Mouse (Mus musculus) embryo, embryonic 11.5 days (tissue): ENCODE results near the gene Pacsin2.
"Not testable (repeated sequence)": the region's sequence is repeated elsewhere in the genome, so short reads cannot be mapped to it uniquely, and the experiment has no call there.

Source experiments
- DNase-seq: peaks from one replicate; pipeline ENCODE4 v3.0.0-alpha.2; 2012; ENCODE audit warnings: low read depth, low spot score

Pacsin2 gene

DNA sequence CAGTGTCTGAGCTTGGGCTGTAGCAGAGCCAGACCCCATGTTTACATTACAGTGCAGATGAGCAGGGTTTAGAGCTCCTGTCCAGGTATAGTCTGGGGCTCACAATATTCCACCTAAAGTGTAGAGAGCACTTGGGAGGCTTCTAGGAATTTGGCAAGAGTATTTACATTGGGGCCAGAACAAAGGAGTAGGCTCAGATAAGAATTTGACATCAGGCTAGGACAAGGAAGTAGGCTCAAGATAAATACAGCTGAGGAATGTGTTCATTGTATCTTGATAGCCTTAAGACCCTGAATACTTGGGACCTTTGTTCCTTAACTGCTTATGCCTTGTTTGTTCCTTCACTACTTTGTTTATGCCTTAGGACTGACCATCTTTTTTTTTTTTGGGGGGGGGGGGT is 90.3 kb downstream of the Pacsin2 start:
- DNase-seq = no peak

DNA sequence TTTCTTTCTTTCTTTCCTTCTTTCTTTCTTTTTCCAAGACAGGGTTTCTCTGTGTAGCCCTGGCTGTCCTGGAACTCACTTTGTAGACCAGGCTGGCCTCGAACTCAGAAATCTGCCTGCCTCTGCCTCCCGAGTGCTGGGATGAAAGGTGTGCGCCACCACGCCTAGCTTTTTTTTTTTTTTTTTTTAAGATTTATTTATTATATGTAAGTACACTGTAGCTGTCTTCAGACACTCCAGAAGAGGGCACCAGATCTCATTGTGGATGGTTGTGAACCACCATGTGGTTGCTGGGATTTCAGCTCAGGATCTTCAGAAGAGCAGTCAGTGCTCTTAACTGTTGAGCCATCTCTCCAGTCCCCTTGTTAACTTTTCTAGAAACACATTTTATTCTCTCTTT is 95.7 kb downstream of the Pacsin2 start:
- not testable (repeated sequence) for DNase-seq

DNA sequence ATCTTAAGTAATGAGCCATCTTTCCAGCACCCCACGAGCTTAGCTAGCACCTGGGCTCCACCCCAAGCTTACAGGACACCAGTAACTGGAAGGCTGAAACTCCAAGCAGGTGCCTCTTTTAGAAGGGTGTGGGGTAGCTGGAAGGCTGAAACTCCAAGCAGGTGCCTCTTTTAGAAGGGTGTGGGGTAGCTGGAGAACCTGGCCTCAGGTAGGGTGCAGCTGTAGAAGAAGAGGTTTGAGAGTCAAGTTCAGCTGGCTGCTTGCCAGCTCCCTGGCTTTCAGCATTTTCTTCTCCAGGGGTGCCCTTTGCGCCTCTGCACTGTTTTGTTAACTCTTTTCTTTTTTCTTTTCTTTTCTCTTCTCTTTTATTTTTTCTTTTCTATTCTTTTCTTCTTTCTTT is 96.1 kb downstream of the Pacsin2 start:
- DNase-seq = no peak

DNA sequence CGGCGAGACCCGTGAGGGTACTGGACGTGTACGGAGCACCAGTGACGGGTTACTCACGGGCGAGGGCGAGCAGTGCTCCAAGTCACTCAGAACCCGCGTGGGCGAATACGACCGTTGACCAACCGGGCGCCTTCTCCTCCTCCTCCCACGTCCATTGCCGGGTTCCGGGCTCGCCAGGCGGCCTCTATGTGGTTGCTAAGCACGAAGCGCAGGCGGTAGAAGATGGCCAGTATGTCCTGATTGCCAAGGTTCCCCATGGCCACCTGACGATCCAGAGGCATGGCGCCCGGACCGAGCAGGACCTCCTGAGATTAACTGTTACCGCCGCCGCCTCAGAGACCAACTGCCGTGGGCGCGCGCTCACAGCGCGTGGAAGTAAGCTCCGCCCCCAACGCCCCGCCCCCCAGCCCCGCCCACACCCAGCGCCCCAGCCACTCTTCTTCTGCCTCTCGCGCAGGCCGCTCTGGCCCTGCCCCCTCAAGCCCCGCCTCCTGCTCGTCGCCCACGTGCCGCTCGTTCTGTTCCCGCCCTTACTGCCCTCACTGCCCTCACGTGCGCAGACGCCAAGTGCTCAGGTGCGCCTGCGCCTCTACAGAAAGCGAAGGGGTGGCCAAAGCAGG is 97.4 kb downstream of the Pacsin2 start:
- peak; percentile 49 for DNase-seq

DNA sequence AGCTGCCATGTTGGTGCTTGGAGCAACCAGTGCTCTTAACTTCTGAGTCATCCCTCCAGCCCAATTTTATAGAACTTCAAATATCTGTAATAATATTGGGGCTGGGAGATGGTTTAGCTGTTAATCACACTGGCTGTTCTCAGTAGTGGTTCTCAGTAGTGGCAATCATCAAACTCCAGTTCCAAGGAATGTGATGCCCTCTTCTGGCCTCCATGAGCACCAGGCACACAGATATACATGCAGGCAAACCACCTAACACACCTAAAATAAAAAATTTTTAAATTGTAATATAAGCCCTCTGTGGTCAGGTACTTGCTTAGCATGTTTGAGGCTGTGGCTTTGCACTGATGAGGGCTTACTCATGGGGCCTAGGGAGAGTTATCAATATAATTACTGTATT is 98.7 kb downstream of the Pacsin2 start:
- DNase-seq = no peak

DNA sequence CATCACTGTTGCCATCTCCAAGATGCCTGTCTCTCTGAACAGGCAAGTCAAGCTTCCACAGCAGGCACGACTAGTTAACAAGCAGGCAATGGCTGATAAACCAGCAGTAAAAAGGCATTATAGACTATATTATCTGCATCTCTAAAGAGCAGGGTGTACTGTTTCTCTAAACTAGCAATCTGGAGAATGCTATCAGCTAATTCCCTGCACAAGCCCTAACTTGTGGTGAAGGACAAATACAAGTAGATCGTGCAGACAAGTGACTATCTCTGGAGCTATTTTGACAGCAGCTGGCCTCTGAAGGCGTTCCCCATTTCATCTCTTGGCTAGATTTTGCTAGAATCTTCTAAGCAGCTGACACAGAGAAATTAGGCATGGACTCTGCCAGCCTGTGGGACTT is 100.2 kb downstream of the Pacsin2 start:
- no peak for DNase-seq

DNA sequence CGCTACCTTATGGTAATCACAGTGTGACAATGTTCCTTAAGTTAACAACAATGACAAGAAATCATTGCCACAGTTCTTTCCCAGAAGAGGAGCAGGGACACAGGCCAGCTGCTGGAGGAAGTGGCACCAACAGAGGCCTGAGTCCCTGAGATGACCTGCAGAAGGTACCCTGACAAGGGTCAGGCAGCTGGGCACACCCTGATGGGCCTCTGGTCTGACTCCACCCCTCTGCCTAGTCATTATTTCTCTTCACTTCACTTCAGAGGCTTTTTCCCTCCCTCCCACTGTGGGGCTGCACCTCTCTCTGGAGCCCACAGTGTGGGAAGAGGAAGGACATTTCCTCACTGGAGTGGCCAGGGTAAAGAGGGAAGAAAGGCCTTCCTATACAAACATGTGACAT is 101.6 kb downstream of the Pacsin2 start:
- DNase-seq = not testable (repeated sequence)

DNA sequence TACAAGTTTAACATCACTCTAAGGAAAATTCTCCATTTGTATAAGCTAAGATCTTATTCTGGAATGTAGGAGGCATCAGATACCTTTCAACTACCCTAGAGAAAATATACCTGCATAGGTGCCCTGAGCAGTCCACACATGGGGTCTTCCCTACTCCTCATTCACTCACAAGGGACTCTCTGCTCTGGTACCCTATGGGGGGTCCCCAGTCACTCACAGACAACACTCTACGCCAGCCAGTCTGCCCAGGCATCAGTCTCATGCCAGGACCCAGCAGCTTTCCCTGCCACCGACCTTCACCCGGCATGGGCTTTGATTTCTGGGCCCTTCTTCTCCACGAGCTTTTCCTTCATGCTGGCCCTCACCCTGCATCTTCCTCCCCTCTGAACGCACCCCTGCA is 103.5 kb downstream of the Pacsin2 start:
- DNase-seq = not testable (repeated sequence)

DNA sequence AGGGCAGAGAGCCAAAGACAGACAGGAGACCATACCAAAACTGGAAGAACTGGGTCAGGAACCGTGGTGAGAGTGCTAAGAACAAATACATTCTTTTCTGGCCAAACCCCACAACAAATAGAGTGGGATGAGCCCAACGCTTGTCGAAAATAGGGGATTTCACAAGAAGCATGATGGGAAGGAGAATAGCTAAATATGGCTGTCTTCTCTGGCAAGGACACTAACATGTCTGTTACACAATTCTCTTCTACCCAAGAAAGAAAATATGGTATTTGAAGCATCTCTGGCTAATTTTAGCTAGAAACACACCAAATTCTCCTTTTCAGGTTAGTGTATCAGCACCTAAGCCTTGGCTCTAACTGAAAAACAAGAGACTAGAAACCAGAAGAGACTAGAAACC is 104.3 kb downstream of the Pacsin2 start:
- no peak for DNase-seq

DNA sequence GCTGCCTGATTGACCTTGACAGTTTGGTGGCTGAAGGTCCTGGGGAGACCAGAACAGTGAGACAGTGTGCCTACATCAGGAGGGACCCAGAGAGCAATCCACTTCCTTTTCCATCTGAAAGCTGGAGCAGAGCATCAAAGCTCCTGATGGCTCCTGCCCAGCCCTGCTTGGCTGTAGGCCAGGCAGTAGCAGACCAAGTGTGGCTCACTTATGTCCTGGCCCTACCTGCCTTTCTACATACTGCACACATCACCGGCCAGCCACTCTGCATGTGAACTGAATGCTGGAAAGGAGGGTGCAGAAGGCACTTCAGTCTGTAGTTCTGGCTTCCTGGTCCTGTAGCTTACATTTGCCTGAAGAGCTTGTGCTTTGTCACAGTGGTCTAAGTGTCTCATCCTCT is 105.9 kb downstream of the Pacsin2 start:
- DNase-seq = no peak

DNA sequence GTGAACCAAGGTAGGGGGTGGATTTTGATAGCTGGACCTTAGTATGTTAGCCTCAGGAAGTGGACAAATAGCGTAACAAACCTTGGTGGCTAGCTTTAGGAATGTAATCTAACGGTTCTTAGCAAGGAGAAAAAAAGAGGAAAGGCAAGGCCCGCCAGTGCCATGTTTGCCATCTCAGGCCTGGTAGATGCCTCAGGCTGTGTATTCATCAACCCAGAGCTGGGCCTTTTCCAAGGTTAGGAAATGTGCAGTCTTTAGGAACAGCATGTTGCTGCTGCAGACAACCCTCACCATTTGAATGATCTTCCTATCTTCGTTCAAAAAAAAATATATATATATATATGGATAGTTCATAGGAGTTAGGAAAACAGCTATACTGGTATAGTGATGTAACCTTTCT is 112.9 kb downstream of the Pacsin2 start:
- DNase-seq = no peak

DNA sequence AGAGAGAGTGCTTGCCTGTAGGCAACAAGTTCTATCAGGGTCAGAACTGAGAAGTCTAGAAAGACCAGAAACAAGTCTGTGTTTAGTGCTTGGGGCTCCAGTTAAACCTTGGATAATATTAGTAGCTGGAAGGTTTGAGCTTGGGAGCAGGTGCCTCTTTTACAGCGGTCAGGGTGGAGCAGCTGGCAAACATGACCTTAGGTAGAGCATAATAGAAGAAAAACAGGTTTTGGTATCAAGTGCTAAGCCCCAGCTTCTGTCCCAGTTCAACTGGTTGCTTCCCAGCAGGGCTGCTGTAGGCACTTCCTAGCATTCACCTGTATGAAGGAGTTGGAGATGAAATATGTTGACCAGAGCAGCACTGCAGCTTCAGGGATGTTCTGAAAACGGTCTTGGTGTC is 113.5 kb downstream of the Pacsin2 start:
- no peak for DNase-seq

DNA sequence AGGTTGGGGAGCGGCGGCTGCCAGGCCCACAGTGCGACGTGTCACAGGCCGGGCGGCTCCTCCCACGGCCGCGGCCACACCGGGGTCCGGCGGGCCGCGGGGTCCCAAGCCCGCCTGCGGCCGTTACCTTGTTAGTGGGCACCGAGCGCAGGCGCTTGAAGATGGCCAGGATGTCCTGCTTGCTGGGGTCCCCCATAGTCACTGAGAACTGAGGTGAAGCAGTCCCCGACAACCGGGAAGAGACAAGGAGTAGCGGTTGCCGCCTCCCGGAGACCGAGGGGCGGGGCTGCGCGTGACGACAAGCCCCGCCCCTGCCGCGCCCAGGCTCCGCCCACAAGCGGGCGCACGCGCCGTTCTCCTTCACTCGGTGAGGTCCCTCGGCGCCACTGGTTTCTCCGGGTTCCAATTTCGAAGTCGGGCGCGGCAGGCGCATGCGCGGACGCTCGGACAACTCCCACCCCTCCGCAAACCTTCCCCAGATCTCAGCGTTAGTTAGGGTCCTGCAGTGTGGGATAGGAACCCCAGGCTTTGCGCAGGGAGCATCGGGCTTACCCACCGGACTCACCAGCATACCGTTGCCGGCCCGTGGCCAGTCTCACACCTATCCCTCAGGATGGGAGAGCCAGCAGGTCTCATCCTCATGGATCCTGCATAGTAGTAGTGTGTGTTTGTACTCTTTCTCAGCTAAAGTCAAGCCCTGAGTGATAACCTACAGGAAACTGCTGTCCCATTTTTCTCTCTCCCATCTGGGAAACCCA is 114.3 kb downstream of the Pacsin2 start, which contains the start of gene Arfgap3:
Gene Arfgap3, minus strand, starts transcription at position 294 of the 758 bp plus-strand sequence.
- DNase-seq = peak; percentile 90

DNA sequence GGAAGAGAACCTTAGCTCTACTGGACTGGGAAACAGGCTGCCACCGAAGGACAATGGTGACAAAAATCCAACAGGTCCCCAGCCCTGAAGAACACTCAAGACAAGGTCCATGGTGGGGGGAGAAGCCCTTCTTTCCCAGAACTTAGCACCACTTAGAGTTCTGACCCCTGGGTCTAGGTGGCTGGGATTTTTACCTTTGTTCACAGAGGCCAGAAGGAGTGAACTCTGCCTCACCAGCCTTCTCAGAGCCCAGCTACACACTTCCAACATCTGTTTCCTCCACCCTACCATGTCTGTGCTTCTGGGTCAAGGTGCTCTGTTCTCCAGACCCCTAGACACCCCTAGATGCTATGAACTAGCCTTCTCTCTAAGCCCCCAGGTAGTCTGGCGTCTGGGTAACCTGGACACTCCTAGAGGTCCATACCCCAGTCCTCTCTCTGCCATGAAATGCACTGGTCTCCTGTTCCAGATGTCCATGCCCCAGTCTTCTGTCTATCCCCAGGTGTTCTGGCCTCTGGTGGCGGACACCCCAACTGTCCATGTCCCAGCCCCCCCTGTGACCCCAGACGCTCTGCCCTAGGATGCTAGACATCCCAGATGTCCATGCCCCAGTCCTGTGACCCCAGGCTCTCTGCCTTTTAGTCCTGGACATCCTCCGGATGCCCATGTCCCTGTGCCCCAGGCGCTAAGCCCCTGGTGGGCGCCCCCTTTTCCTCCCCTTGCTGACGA is 115.0 kb downstream of the Pacsin2 start:
- no peak for DNase-seq

DNA sequence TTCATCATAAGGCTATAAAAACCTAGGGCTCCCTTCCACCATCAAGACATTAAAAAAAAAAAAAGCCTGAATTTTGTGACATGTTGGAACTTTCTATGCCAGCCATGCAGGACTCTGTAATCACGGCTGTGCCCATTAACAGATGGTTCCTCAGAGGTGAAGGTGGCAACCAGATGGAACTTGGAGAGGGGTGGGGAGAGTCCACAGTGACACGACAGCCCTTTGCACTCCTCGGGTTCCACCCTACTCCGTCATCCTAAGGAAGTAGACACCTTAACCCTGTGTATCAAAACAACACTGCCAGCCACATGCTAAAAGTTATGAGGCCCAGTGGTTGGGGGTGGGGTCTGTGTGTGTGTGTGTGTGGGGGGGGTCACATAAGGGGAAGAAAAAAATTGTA is 115.7 kb downstream of the Pacsin2 start:
- no peak for DNase-seq

DNA sequence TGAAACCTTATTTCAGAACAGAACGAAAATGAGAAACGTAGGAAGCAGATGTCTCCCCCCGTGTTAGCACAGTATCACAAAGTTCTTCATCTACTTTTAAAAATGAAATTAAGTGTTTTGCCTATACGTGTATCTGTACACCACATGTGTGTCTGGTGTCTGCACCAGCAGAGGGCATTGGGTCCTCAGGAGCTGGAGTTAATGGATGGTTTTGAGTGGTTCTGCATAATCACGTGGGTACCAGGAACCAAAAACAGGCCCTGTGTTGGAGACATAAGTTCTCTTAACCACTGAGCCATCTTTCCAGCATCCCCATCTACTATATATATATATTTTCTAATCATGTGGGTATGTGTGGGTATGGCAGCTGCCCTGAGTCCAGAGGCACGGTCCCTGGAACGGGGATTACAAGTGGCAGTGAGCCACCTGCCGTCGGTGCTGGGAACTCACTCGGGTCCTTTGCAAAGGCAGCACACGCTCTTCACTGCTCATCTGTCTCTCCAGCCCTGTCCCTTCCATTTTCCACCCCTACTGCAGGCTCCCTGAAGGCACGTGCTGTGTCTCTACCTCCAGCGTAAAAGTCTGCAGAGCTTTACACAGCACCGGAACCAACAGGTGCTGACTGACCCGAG is 118.4 kb downstream of the Pacsin2 start:
- no peak for DNase-seq

DNA sequence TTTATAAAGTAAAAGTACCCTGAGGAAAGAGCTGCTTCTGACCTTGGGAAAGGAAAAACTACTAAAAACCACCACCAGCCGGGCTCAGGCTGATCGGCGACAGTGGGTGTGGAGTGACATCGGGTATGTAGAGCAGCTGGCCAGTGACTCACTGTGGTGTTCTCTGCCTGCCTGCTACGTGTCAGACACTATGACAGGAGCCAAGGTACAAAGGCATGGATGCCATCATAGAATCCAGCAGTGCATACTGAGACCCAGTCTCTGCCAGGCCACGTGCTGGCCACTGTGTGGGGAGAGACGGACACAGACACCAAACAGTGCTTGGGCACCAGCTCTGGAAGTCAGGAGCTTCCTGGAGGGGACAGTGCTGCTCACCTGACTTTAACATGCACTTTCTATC is 119.5 kb downstream of the Pacsin2 start:
- DNase-seq = no peak

DNA sequence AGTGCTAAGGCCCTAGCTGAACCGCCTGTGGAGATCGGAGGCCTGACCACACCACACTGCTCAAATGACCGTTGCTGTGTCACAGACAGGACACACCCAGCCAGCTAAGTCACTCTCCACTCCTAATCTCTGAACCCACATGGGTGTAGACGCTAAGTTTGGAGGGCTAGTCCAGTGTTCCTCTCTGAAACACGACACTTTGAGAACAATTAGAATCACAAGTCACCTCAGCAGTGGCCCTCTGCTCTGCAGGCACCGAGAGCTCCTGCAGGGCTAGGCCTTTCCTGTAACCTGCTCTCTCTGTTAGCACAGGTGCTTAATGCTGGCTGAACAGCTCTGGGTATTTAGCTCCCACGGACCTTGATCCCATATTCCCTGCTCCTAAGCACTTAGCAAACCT is 120.2 kb downstream of the Pacsin2 start:
- DNase-seq = no peak

DNA sequence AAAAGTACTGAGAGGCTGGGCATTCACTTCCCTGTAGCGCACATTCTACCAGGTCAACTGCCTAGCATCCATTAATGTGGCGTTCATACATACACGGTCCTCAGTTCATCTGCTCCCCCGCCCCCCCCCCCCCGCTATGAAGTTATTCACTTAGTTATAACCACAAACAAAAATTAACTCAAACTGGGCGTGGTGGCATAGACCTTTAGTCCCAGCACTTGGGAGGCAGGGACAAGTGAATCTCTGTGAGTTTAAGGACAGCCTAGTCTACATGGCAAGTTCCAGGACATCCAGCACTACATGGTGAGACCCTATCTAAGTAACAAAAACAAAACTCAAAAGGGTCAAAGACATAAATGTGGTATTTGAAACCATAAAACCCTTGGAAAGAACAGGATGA is 125.5 kb downstream of the Pacsin2 start:
- DNase-seq = no peak

DNA sequence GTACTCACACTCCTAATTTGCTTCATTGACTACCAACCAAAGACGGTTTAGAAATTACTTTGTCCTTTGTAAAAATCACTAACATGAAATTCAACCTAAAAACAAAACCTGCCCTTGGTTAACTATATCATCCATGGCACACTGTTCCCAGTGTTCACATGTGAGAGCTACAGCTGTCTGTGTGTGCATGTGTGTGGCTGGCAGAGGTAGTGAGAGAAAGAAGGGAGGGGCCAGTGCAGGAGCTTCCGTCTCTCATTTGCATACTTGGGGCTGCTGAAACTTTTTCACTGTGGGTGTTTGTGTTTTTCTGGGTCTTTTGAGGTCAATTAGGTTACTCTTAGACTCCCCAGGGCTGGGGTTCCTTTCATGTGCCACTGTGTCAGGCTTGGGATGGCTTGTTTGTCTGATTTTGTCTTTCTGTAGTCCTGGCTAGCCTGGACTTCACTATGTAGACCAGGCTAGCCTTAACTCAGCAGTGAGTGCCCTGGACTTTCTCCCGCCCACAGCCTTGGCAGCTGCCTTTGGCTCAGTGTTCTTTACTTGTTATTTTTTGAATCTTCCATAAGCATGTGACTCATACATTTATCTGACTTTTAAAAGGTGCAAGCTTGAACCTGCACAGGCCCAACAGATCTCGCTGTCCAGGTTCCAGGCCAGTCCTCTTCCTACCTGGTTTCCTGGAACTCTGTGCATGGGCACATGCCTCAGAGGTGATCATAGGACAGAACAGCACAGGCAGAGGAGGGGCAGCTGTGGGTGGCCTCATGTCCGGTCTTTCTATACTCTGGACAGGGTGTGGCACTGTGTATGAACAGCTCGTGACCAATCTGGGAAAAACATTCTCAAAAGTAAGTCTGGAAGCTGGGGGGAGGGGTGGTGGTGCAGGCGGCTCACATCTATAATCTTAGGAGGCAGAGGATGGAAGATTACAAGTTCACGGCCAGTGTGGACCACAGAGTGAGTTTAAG is 126.2 kb downstream of the Pacsin2 start:
- no peak for DNase-seq

DNA sequence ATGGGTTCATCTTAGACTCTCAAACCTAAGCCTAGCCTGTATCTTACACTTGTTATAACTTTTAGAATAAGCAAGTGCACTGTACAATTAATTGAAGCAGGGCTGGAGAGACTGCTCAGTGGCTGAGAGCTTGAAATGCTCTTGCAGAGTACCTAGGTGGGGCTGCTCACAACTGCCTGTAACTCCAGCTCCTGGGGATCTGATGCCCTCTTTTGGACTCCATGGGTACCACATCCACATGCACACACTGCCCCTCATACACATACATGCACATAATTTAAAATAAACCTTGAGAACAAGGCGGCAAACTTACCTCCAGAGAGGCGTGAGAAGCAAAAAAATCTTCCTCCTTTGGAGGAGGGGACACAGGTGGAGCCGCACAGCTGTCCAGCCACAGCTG is 132.0 kb downstream of the Pacsin2 start:
- DNase-seq = no peak
